ENCODE assay signal across 20 mouse cellular contexts in genomic region chr10:115144542-115144941, GRCm38 (mm10). TPM values are rescaled to one million over a fixed set of nuclear protein-coding genes. Genes with fewer than 3 reads are reported as not detected.
DNase-seq lines count a peak whose midpoint lies in the region; ATAC-seq lines count a peak whose summit lies in the region.
"Had no signal": no experiment of that assay in that cellular context is flagged by ENCODE, and none has a peak within 500 bp of the region (broad histone marks: within the 10 kb centered on the region; RNA-seq: fewer than 3 reads in every experiment).

No protein-coding gene starts in this region.

- H3K9me3 ChIP-seq in hindbrain, embryonic 11.5 days (ENCODE audit: control insufficient read depth, low read length): no peaks in the 10 kb centered on the region
- no peaks in the 10 kb centered on the region for H3K9me3 ChIP-seq in hindbrain, embryonic 10.5 days
- H3K9me3 ChIP-seq: embryonic facial prominence, embryonic 10.5 days; forebrain, embryonic 13.5 days; heart, embryonic 12.5 days had no signal

- intact Hi-C loops in left cerebral cortex, postnatal 4 days (cut with DNase I): no loop called here
- intact Hi-C loops in left cerebral cortex, postnatal 25 days (cut with DNase I): no loop called here

- no peaks in the 10 kb centered on the region for H3K27me3 ChIP-seq in hindbrain, embryonic 11.5 days (ENCODE audit: control insufficient read depth, insufficient read depth, low read length)
- H3K27me3 ChIP-seq in hindbrain, embryonic 10.5 days (ENCODE audit: insufficient read depth, poor library complexity, severe bottlenecking): no peaks in the 10 kb centered on the region
- H3K27me3 ChIP-seq: forebrain, embryonic 13.5 days; heart, embryonic 12.5 days had no signal

- WGBS in hindbrain, embryonic 11.5 days: 34% methylated on average over 5 of the region's 5 CpGs
- 38% methylated on average over 5 of the region's 5 CpGs for WGBS in hindbrain, embryonic 10.5 days

- no peak overlapping the region for H3K9ac ChIP-seq in hindbrain, embryonic 11.5 days (ENCODE audit: low read depth, low read length)
- H3K9ac ChIP-seq: forebrain, embryonic 13.5 days; forebrain, postnatal 0 days; heart, embryonic 12.5 days had no signal

- H3K4me2 ChIP-seq in hindbrain, embryonic 11.5 days (replicated peaks; ENCODE audit: low read depth, low read length): no peak overlapping the region
- H3K4me2 ChIP-seq: forebrain, embryonic 13.5 days; heart, embryonic 12.5 days had no signal

- no peak overlapping the region for H3K27ac ChIP-seq in hindbrain, embryonic 11.5 days (ENCODE audit: low read depth, low read length)
- H3K27ac ChIP-seq in hindbrain, embryonic 10.5 days: no peak overlapping the region
- H3K27ac ChIP-seq: embryonic facial prominence, embryonic 10.5 days; forebrain, embryonic 13.5 days had no signal

- no peaks in the 10 kb centered on the region for H3K36me3 ChIP-seq in hindbrain, embryonic 11.5 days (ENCODE audit: control insufficient read depth, insufficient read depth, low read length)
- H3K36me3 ChIP-seq in hindbrain, embryonic 10.5 days: no peaks in the 10 kb centered on the region
- H3K36me3 ChIP-seq: embryonic facial prominence, embryonic 10.5 days; heart, embryonic 12.5 days had no signal

- no peak overlapping the region for H3K4me3 ChIP-seq in hindbrain, embryonic 11.5 days (ENCODE audit: low read depth, low read length)
- H3K4me3 ChIP-seq in hindbrain, embryonic 10.5 days: no peak overlapping the region
- H3K4me3 ChIP-seq: embryonic facial prominence, embryonic 10.5 days; forebrain, embryonic 13.5 days; heart, embryonic 12.5 days had no signal

- no peak for DNase-seq in hindbrain, embryonic 11.5 days (ENCODE audit: low spot score)
- DNase-seq in hindbrain, embryonic 10.5 days (ENCODE audit: low spot score): no peak
- peak; percentile 6 for DNase-seq in left cerebral cortex, postnatal 4 days
- DNase-seq in left cerebral cortex, postnatal 25 days (ENCODE audit: low spot score in 2 of 2): no peak
- peak; percentile 30 for DNase-seq in retina, postnatal 1 day
- no peak for DNase-seq in retina, embryonic 14.5 days (ENCODE audit: low spot score)
- DNase-seq: adrenal gland, adult 2 months; adrenal gland, postnatal 36 days; cerebellum, adult 11 months; cerebellum, adult 8-10 months; cerebellum, postnatal 36 days; forebrain, postnatal 0 days; gastrocnemius, postnatal 14 days had no signal

- no peaks in the 10 kb centered on the region for H3K4me1 ChIP-seq in hindbrain, embryonic 11.5 days (replicated peaks; ENCODE audit: control insufficient read depth, insufficient read depth, low read length)
- H3K4me1 ChIP-seq in hindbrain, embryonic 10.5 days (replicated peaks): no peaks in the 10 kb centered on the region
- H3K4me1 ChIP-seq: embryonic facial prominence, embryonic 10.5 days; forebrain, embryonic 13.5 days; heart, embryonic 12.5 days had no signal

- peak; percentile 44; the same call in 1 of the 2 replicates for ATAC-seq in hindbrain, embryonic 11.5 days (ENCODE audit: low FRiP score)
- no peak for ATAC-seq in megakaryocyte progenitor cell, adult 5-6 weeks (replicated peaks; ENCODE audit: poor library complexity)
- ATAC-seq: forebrain, embryonic 13.5 days; forebrain, postnatal 0 days; intestine, postnatal 0 days had no signal

RNA-seq across cellular contexts. Expression of gene Tph2, which starts 40.3 kb away (rescaled TPM):
- polyA plus RNA-seq in hindbrain, embryonic 11.5 days (2014; fragmentation: Nextera tagmentation; extraction: Ambion mirVana): 0.57 and 1.7 TPM in 2 replicates
- 0.17 TPM in 1 of 2 replicates, not detected in the other for polyA plus RNA-seq in hindbrain, embryonic 10.5 days (2016; fragmentation: Nextera tagmentation; extraction: Ambion mirVana)
- under 1 TPM; 0.48 to 0.70 TPM for total RNA-seq in left cerebral cortex, postnatal 4 days (2021)
- total RNA-seq in left cerebral cortex, postnatal 25 days (2021): 1 to 10 TPM in 1 of 2 experiments, under 1 TPM in 1; 0.43 to 1.2 TPM
- not detected in 2 replicates for total RNA-seq in megakaryocyte progenitor cell, adult 5-6 weeks (2015)
- not detected in 2 replicates for total RNA-seq in megakaryocyte progenitor cell, adult 5-6 weeks (2017)
- total RNA-seq: adrenal gland, adult 2 months; gastrocnemius, postnatal 14 days; heart, adult 8-10 months; heart, postnatal 25 days had no signal
- polyA plus RNA-seq: adrenal gland, adult 2 months; heart, embryonic 12.5 days; intestine, postnatal 0 days had no signal

Comparison
In these comparisons a context has a peak if more than half of its experiments do, and no peak if none do; other contexts are left out.
1. DNase-seq: peak in left cerebral cortex, postnatal 4 days (single experiment) and retina, postnatal 1 day (single experiment); none in hindbrain, embryonic 11.5 days (single experiment), hindbrain, embryonic 10.5 days (single experiment), left cerebral cortex, postnatal 25 days (0 of 2) and retina, embryonic 14.5 days (single experiment).